Mouse (Mus musculus) CH12.LX (cell line): ENCODE measurements around the gene Sox9.

Experiments
- BHLHE40 ChIP-seq: IDR thresholded peaks from 2 replicates; pipeline ENCODE4 v1.6.1; 2011; ENCODE audit warnings: mild to moderate bottlenecking, low read depth, low read length, improper control_type of control experiment
- CTCF ChIP-seq, 2 experiments: IDR thresholded peaks in 1 of 2; conservative IDR thresholded peaks in 1 of 2; 2 replicates each; pipeline ENCODE4 v1.5.1; 2011 to 2012; ENCODE audit warnings: low read depth in 2 of 2, low read length in 2 of 2, improper control_type of control experiment in 1 of 2, inconsistent platforms in 1 of 2, mild to moderate bottlenecking in 1 of 2, moderate library complexity in 1 of 2
- EP300 ChIP-seq: IDR thresholded peaks from 2 replicates; pipeline ENCODE4 v1.6.1; 2011; ENCODE audit warnings: low read length, improper control_type of control experiment
- JUND ChIP-seq: conservative IDR thresholded peaks from 2 replicates; pipeline ENCODE4 v1.6.1; 2011; ENCODE audit warnings: low read depth, low read length, improper control_type of control experiment
- KAT2A ChIP-seq: IDR thresholded peaks from 2 replicates; pipeline ENCODE4 v1.6.1; 2012; ENCODE audit warnings: low read length, improper control_type of control experiment, inconsistent platforms; ENCODE audit not compliant: insufficient replicate concordance
- MAZ ChIP-seq: IDR thresholded peaks from 2 replicates; pipeline ENCODE4 v1.6.1; 2012; ENCODE audit warnings: low read depth, mild to moderate bottlenecking, inconsistent platforms, low read length, improper control_type of control experiment, moderate library complexity
- MEF2A ChIP-seq: IDR thresholded peaks from 2 replicates; pipeline ENCODE4 v1.6.1; 2014; ENCODE audit warnings: low read depth, mild to moderate bottlenecking, inconsistent platforms, low read length, improper control_type of control experiment, borderline replicate concordance
- MXI1 ChIP-seq: IDR thresholded peaks from 2 replicates; pipeline ENCODE4 v1.6.1; 2011; ENCODE audit warnings: mild to moderate bottlenecking, low read depth, low read length, improper control_type of control experiment
- NELFE ChIP-seq: IDR thresholded peaks from 2 replicates; pipeline ENCODE4 v1.6.1; 2011; ENCODE audit warnings: low read depth, low read length, improper control_type of control experiment
- POLR2A ChIP-seq: IDR thresholded peaks from 2 replicates; pipeline ENCODE4 v1.6.1; 2011; ENCODE audit warnings: low read depth, mild to moderate bottlenecking, improper control_type of control experiment, low read length
- TCF12 ChIP-seq: IDR thresholded peaks from 2 replicates; pipeline ENCODE4 v1.6.1; 2014; ENCODE audit warnings: low read depth, mild to moderate bottlenecking, inconsistent platforms, low read length, improper control_type of control experiment
- ZKSCAN1 ChIP-seq: IDR thresholded peaks from 2 replicates; pipeline ENCODE4 v1.6.1; 2012; ENCODE audit warnings: low read depth, inconsistent platforms, low read length, improper control_type of control experiment, borderline replicate concordance

DNA sequence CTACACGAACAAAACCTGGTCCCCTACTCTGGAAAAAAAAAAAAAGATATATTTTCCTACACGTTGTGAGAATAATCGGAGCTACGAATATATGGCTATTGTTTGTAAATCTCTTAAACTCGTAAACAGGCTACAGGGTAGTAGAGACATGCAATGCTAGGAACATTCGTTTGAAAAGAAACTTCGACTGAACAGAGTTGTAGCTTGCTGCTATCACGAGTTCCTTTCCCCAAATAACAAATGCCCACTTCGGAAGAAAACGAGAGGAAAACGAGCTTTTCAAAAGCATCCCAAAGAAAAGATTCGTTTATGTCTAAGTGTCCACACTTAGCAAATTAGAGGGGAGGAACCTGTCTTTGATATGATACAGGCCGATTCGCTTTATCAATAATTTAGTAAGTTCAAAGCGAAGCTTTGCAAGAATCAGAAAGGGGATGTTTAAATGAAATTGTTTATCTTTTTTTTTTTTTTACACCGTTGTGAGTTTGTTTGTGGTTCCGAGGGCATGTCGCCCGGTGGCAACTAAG is 1.6 kb upstream of the Sox9 start:
- no peak for TF ChIP-seq CTCF (conservative IDR thresholded peaks at IDR 0.05 in 1 of 2, IDR thresholded peaks at IDR 0.05 in 1 of 2; ENCODE audit: low read depth in 2 of 2, low read length in 2 of 2)
- no peak for TF ChIP-seq TCF12
- no peak for TF ChIP-seq POLR2A
- TF ChIP-seq ZKSCAN1 = no peak
- TF ChIP-seq EP300 = no peak
- no peak for TF ChIP-seq KAT2A
- TF ChIP-seq MXI1 = no peak
- no peak for TF ChIP-seq JUND
- no peak for TF ChIP-seq NELFE
- TF ChIP-seq BHLHE40 = no peak
- no peak for TF ChIP-seq MEF2A
- TF ChIP-seq MAZ = no peak
